Mouse (Mus musculus) MEL (cell line): ENCODE measurements around the gene Pbx2.

Source experiments
- CHD1 ChIP-seq: IDR thresholded peaks from 2 replicates; pipeline ENCODE4 v1.6.1; 2012; ENCODE audit warnings: low read depth, mild to moderate bottlenecking, inconsistent platforms, low read length, improper control_type of control experiment
- CTCF ChIP-seq, 3 experiments: IDR thresholded peaks in 2 of 3; conservative IDR thresholded peaks in 1 of 3; 2 replicates each; pipeline ENCODE4 v1.5.1; 2011 to 2012; ENCODE audit warnings: low read length in 3 of 3, low read depth in 2 of 3, mild to moderate bottlenecking in 2 of 3, improper control_type of control experiment in 1 of 3, inconsistent platforms in 1 of 3, mixed read lengths in 1 of 3, moderate library complexity in 1 of 3; ENCODE audit not compliant: control insufficient read depth in 1 of 3, insufficient read depth in 1 of 3, poor library complexity in 1 of 3, severe bottlenecking in 1 of 3
- EP300 ChIP-seq, 2 experiments: IDR thresholded peaks; 2 replicates each; pipeline ENCODE4 v1.6.1; 2011; ENCODE audit warnings: improper control_type of control experiment in 2 of 2, low read length in 2 of 2, low read depth in 1 of 2, mild to moderate bottlenecking in 1 of 2
- MAX ChIP-seq: IDR thresholded peaks from 2 replicates; pipeline ENCODE4 v1.6.1; 2011; ENCODE audit warnings: low read length, improper control_type of control experiment
- MXI1 ChIP-seq: IDR thresholded peaks from 2 replicates; pipeline ENCODE4 v1.6.1; 2011; ENCODE audit warnings: mild to moderate bottlenecking, low read depth, low read length, improper control_type of control experiment
- POLR2A ChIP-seq, 2 experiments: IDR thresholded peaks; 2 replicates each; pipeline ENCODE4 v1.6.1; 2011 to 2012; ENCODE audit warnings: low read length in 2 of 2, mild to moderate bottlenecking in 2 of 2, control low read depth in 1 of 2, improper control_type of control experiment in 1 of 2, low read depth in 1 of 2, moderate library complexity in 1 of 2; ENCODE audit not compliant: control insufficient read depth in 1 of 2, insufficient read depth in 1 of 2, poor library complexity in 1 of 2
- POLR2AphosphoS5 ChIP-seq: IDR thresholded peaks from 2 replicates; pipeline ENCODE4 v1.6.1; 2012; ENCODE audit warnings: low read depth, borderline replicate concordance, mild to moderate bottlenecking, inconsistent platforms, low read length, moderate library complexity, mixed read lengths

DNA sequence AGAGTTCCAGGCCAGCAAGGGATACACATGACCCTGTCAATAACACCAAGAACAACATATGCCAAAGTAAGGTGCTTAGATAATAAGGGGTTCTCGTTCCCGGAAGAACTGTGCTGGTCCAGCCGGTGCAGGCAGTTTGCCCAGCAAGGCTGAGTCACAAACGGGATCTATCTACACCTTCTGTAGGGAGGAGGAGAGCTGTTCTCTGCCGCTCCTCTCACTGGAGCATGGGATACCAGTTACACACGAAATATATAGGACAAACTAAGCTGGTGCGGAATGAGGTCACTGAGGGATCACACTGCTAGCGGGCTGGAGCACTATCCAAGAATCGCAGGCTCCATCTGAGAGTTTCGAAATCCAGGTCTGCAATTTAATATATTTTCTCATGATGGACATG, 52.9 kb downstream of the Pbx2 start:
- no peak for TF ChIP-seq EP300 (IDR thresholded peaks at IDR 0.05; ENCODE audit: low read depth in 1 of 2, low read length in 2 of 2)
- TF ChIP-seq CTCF (IDR thresholded peaks at IDR 0.05 in 2 of 3, conservative IDR thresholded peaks at IDR 0.05 in 1 of 3; ENCODE audit: control insufficient read depth in 1 of 3, insufficient read depth in 1 of 3, low read depth in 2 of 3, low read length in 3 of 3, poor library complexity in 1 of 3, severe bottlenecking in 1 of 3): no peak
- no peak for TF ChIP-seq MXI1
- no peak for TF ChIP-seq POLR2A (IDR thresholded peaks at IDR 0.05; ENCODE audit: control insufficient read depth in 1 of 2, insufficient read depth in 1 of 2, low read depth in 1 of 2, low read length in 2 of 2, poor library complexity in 1 of 2)
- no peak for TF ChIP-seq POLR2AphosphoS5
- TF ChIP-seq CHD1: no peak
- TF ChIP-seq MAX: no peak
